Mouse (Mus musculus): ENCODE results near the gene Nrg4. TPM values are rescaled to one million over a fixed set of nuclear protein-coding genes. Genes with fewer than 3 reads are reported as not detected.

The Nrg4 gene
- total and polyA plus RNA-seq, 3 experiments: 0.81 to 1.7 (median 1.2) TPM

- in situ Hi-C loops (cut with MboI; ENCODE audit: low pct_ligation_motif_present, low pct_unique_long_range_greater_than_20kb, low sequenced_read_pairs): no loop called here
- H3K4me2 ChIP-seq (ENCODE audit: insufficient read depth, low read depth, poor library complexity, severe bottlenecking): no peak overlapping the region
- no peak overlapping the region for H3K9ac ChIP-seq (ENCODE audit: insufficient read depth, low read depth)
- H3K27ac ChIP-seq (ENCODE audit: insufficient read depth, low read depth): no peak overlapping the region
- no peak for TF ChIP-seq CHD1 (IDR thresholded peaks at IDR 0.05; ENCODE audit: low read depth, low read length)
- no peak for TF ChIP-seq E2F4 (IDR thresholded peaks at IDR 0.05; ENCODE audit: insufficient replicate concordance, low read depth, low read length)
- TF ChIP-seq ZMIZ1 (IDR thresholded peaks at IDR 0.05; ENCODE audit: low read depth, low read length): no peak
- no peak for TF ChIP-seq RCOR1 (conservative IDR thresholded peaks at IDR 0.05; ENCODE audit: low read depth, low read length)
- no peak for TF ChIP-seq ETS1 (conservative IDR thresholded peaks at IDR 0.05; ENCODE audit: low read depth, low read length)
- TF ChIP-seq MAX (IDR thresholded peaks at IDR 0.05; ENCODE audit: low read length): no peak
- no peak for TF ChIP-seq KAT2A (IDR thresholded peaks at IDR 0.05; ENCODE audit: insufficient replicate concordance, low read length)
- TF ChIP-seq RAD21 (IDR thresholded peaks at IDR 0.05; ENCODE audit: low read depth, low read length): no peak
- no peak for TF ChIP-seq TCF12 (IDR thresholded peaks at IDR 0.05; ENCODE audit: low read depth, low read length)
- TF ChIP-seq SIN3A (IDR thresholded peaks at IDR 0.05; ENCODE audit: low read length): no peak
- no peak for TF ChIP-seq NELFE (IDR thresholded peaks at IDR 0.05; ENCODE audit: low read depth, low read length)
- H3K36me3 ChIP-seq (replicated peaks in 1 of 2; ENCODE audit: control insufficient read depth in 1 of 2, insufficient read depth in 1 of 2, low read length in 1 of 2): no peaks in the 10 kb centered on the region
- no peaks in the 10 kb centered on the region for H3K4me1 ChIP-seq (ENCODE audit: control insufficient read depth in 1 of 2, insufficient read depth in 2 of 2)
- no peaks in the 10 kb centered on the region for H3K79me2 ChIP-seq (replicated peaks; ENCODE audit: control insufficient read depth, extremely low read depth, insufficient read depth, poor library complexity, severe bottlenecking)
- dilution Hi-C loops (cut with MboI; ENCODE audit: extremely low pct_ligation_motif_present, extremely low pct_unique_long_range_greater_than_20kb, low sequenced_read_pairs): no loop called here
- DNase-seq (ENCODE audit: extremely low read depth): no peak
- no peak overlapping the region for H3K4me3 ChIP-seq (replicated peaks in 1 of 3; ENCODE audit: low read depth in 2 of 3, low read length in 2 of 3, poor library complexity in 1 of 3)
- peaks cover 13% of the 10 kb centered on the region for H3K27me3 ChIP-seq (replicated peaks)
- no peaks in the 10 kb centered on the region for H3K9me3 ChIP-seq (replicated peaks; ENCODE audit: low read length)
Observed at GRCm38 (mm10) chr9:55355270-55355834, 28.7 kb upstream of the Nrg4 start.

DNA sequence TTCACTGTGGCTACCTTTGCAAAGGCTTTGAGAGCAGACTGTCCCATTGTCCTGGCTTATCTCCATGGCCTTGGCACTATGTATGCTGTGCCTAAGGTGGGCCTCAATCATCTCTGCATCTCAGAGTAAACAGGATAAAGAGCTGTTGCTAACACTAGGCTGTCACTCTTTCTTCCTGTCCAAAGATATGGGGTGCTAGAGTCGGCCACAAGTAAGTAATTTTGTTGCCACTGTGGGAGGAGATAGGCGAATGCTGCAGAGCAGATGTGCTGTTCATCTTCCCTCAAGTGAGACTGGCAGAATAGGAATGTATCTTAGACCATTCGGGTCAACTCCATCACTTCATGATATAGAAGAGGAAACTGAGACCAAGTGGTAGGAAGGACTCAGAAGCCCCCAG is 28.0 kb upstream of the Nrg4 start:
- in situ Hi-C loops (cut with MboI; ENCODE audit: low pct_ligation_motif_present, low pct_unique_long_range_greater_than_20kb, low sequenced_read_pairs) (no loop called here), dilution Hi-C loops (cut with MboI; ENCODE audit: extremely low pct_ligation_motif_present, extremely low pct_unique_long_range_greater_than_20kb, low sequenced_read_pairs) (no loop called here)
- no peaks in the 10 kb centered on the region for H3K4me1 ChIP-seq (ENCODE audit: control insufficient read depth in 1 of 2, insufficient read depth in 2 of 2)
- DNase-seq (ENCODE audit: extremely low read depth): no peak
- no peak overlapping the region for H3K4me3 ChIP-seq (replicated peaks in 1 of 3; ENCODE audit: low read depth in 2 of 3, low read length in 2 of 3, poor library complexity in 1 of 3)
- no peak overlapping the region for H3K9ac ChIP-seq (ENCODE audit: insufficient read depth, low read depth)
- H3K36me3 ChIP-seq (replicated peaks in 1 of 2; ENCODE audit: control insufficient read depth in 1 of 2, insufficient read depth in 1 of 2, low read length in 1 of 2): no peaks in the 10 kb centered on the region
- H3K9me3 ChIP-seq (replicated peaks; ENCODE audit: low read length): no peaks in the 10 kb centered on the region
- H3K27ac ChIP-seq (ENCODE audit: insufficient read depth, low read depth): no peak overlapping the region
- no peak overlapping the region for H3K4me2 ChIP-seq (ENCODE audit: insufficient read depth, low read depth, poor library complexity, severe bottlenecking)
- TF ChIP-seq SMC3 (IDR thresholded peaks at IDR 0.05; ENCODE audit: low read depth, low read length) (no peak), MAZ (IDR thresholded peaks at IDR 0.05; ENCODE audit: low read depth, low read length) (no peak), TBP (conservative IDR thresholded peaks at IDR 0.05; ENCODE audit: low read depth, low read length) (no peak), TCF12 (IDR thresholded peaks at IDR 0.05; ENCODE audit: low read depth, low read length) (no peak), ELF1 (IDR thresholded peaks at IDR 0.05; ENCODE audit: low read depth, low read length) (no peak)
- peaks cover 13% of the 10 kb centered on the region for H3K27me3 ChIP-seq (replicated peaks)
- H3K79me2 ChIP-seq (replicated peaks; ENCODE audit: control insufficient read depth, extremely low read depth, insufficient read depth, poor library complexity, severe bottlenecking): no peaks in the 10 kb centered on the region
